Mouse (Mus musculus) embryonic fibroblast, embryonic 13.5 days (primary cell): Measurements from ENCODE around the gene Npnt.

Experiments
- CTCF ChIP-seq: IDR thresholded peaks from 2 replicates; pipeline ENCODE4 v1.5.1; 2011; ENCODE audit warnings: mild to moderate bottlenecking, control low read depth, low read length, moderate library complexity, borderline replicate concordance; ENCODE audit not compliant: insufficient read depth
- POLR2A ChIP-seq: IDR thresholded peaks from 2 replicates; pipeline ENCODE4 v1.6.1; 2011; ENCODE audit warnings: low read depth, mild to moderate bottlenecking, control low read depth, low read length, moderate library complexity

DNA sequence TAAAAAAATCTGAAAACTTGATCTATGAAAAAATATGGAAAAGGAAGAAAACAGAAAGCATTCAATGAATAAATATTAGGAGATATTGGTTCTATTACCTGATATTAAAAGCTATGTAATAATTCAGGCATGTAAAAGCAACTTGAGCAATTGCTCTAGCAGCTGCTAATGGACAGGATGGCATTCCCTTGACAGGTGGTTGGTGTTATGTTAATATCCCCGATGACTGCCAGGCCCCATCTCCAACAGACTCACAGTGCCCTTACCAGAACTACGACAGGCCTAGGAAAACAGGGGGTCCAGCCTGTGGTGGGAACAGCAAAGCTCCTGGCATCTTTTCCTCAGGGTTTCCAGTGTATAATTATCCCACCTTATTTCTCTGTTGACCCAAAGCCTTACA lies 37.7 kb downstream of the Npnt start:
- TF ChIP-seq POLR2A: no peak
- TF ChIP-seq CTCF: no peak
